Mouse (Mus musculus) heart, embryonic 11.5 days (tissue): ENCODE measurements around the gene Emc10. TPM values are rescaled to one million over a fixed set of nuclear protein-coding genes. Genes with fewer than 3 reads are reported as not detected.
A peak's percentile ranks its signal among the peaks of the same experiment; 100 is the strongest.

Experiments
- ATAC-seq: fragments of 200-750 bp; cut with Nextera tagmentation; replicated peaks from 2 replicates; pipeline ENCODE4 v1.8.0; 2017; ENCODE audit warnings: moderate library complexity; ENCODE audit not compliant: insufficient number of reproducible peaks, low FRiP score, low TSS enrichment
- H3K27ac ChIP-seq: fragments of 300-500 bp; sonication (generic); 2 replicates; pipeline ENCODE4 v1.5.1; 2014; ENCODE audit warnings: mild to moderate bottlenecking, low read depth, low read length
- H3K27me3 ChIP-seq: fragments of 300-500 bp; sonication (generic); 2 replicates; pipeline ENCODE4 v1.6.1; 2014; ENCODE audit warnings: mild to moderate bottlenecking, low read length, mixed read lengths; ENCODE audit not compliant: control insufficient read depth, insufficient read depth
- H3K36me3 ChIP-seq: fragments of 300-500 bp; sonication (generic); 2 replicates; pipeline ENCODE4 v1.6.1; 2014; ENCODE audit warnings: mild to moderate bottlenecking, low read length, moderate library complexity, mixed read lengths; ENCODE audit not compliant: control insufficient read depth, insufficient read depth
- H3K4me1 ChIP-seq: fragments of 300-500 bp; sonication (generic); 2 replicates; pipeline ENCODE4 v1.6.1; 2014; ENCODE audit warnings: low read length; ENCODE audit not compliant: control insufficient read depth, insufficient read depth
- H3K4me2 ChIP-seq: fragments of 300-500 bp; sonication (generic); 2 replicates; pipeline ENCODE4 v1.6.1; 2014; ENCODE audit warnings: mild to moderate bottlenecking, moderate library complexity
- H3K4me3 ChIP-seq: fragments of 300-500 bp; sonication (generic); 2 replicates; pipeline ENCODE4 v1.5.1; 2014; ENCODE audit warnings: low read depth, low read length
- H3K9ac ChIP-seq: fragments of 300-500 bp; sonication (generic); 2 replicates; pipeline ENCODE4 v1.6.1; 2014; ENCODE audit warnings: mild to moderate bottlenecking, low read depth, low read length, moderate library complexity
- H3K9me3 ChIP-seq: fragments of 300-500 bp; sonication (generic); replicated peaks from 2 replicates; pipeline ENCODE4 v1.6.1; 2016; ENCODE audit warnings: low read length; ENCODE audit not compliant: control insufficient read depth
- whole genome bisulfite sequencing: fragments of 180-500 bp; shearing (Covaris S2); extraction: QIAGEN DNeasy Blood & Tissue Kit; methylation state at CpG from one replicate; pipeline ENCODE4 v1.1.7; 2014; ENCODE audit not compliant: insufficient replicate concordance; 5-methylcytosine and 5-hydroxymethylcytosine counted together
- polyA plus RNA-seq: library from polyadenylated mRNA; unstranded; fragments of >200 nt; fragmentation: Nextera tagmentation; extraction: Ambion mirVana; gene quantifications from 2 replicates; pipeline ENCODE4 v1.2.1, GENCODE M21; 2014

The Emc10 gene
- polyA plus RNA-seq, 1 experiment from 2014 or later: 75.1 TPM

DNA sequence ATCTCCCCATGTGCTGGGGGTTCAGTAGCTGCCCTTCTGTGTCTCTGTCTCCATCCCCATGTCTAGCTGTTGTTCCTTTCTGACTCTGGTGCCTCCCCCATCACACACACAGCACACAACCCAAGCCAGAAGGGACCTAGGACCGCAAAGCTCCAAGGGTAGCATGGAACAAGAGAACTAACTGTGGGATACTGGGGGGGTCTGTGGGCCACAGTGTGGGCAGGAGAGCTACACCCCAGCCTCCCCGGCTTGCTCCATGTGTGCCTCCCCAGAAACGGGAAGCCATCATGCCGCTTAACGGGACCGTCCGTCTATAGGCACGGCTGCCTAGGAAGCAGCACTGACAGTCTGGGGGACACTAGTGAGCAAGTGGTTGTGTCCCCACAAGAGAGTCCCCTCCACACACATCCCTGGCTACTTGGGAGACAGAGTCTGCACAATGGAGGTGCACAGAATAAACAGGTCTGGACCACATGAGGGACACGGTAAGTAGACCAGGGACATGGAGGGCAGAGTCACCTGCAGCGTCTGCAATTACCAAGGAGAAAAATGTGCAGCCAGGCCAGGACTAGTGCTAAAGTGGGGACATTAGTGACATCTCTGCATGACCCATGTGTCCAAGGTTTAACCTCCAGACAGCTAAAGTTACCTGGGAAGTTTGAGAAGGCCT lies 32.6 kb downstream of the Emc10 start:
- H3K9me3 ChIP-seq: no peaks in the 10 kb centered on the region
- no peak overlapping the region for H3K4me3 ChIP-seq
- ATAC-seq: no peak
- peaks cover 28% of the 10 kb centered on the region for H3K4me1 ChIP-seq
- H3K36me3 ChIP-seq: no peaks in the 10 kb centered on the region
- 82% methylated on average over 10 of the region's 10 CpGs for WGBS
- no peak overlapping the region for H3K4me2 ChIP-seq
- peaks cover 46% of the 10 kb centered on the region for H3K27me3 ChIP-seq
- H3K27ac ChIP-seq: no peak overlapping the region
- peak overlapping the region; percentile 22; the same call in 1 of the 2 replicates for H3K9ac ChIP-seq

DNA sequence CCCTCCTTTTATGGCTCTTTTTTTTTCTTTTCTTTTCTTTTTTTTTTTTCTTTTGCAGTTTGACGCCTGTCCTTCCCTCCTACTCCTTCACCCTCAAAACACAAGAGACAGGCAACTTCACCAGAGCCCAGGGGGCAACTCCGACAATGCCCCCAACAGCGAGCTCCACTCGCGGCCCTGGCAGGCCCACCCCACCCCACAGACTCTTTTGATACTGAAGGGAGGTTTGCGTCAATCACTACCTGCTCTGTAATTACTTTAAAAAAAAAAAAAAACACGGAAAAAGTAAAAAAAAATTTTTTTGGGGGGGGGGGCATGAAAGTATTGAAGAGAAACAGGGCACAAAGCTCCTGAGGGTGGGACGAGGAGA lies 33.3 kb downstream of the Emc10 start:
- ATAC-seq: no peak
- peaks cover 23% of the 10 kb centered on the region for H3K4me1 ChIP-seq
- H3K9ac ChIP-seq: no peak overlapping the region
- 25% methylated on average over 8 of the region's 8 CpGs for WGBS
- no peak overlapping the region for H3K4me3 ChIP-seq
- no peaks in the 10 kb centered on the region for H3K36me3 ChIP-seq
- peak overlapping the region; percentile 58 for H3K4me2 ChIP-seq
- no peaks in the 10 kb centered on the region for H3K9me3 ChIP-seq
- H3K27me3 ChIP-seq: peaks cover 46% of the 10 kb centered on the region
- H3K27ac ChIP-seq: no peak overlapping the region

DNA sequence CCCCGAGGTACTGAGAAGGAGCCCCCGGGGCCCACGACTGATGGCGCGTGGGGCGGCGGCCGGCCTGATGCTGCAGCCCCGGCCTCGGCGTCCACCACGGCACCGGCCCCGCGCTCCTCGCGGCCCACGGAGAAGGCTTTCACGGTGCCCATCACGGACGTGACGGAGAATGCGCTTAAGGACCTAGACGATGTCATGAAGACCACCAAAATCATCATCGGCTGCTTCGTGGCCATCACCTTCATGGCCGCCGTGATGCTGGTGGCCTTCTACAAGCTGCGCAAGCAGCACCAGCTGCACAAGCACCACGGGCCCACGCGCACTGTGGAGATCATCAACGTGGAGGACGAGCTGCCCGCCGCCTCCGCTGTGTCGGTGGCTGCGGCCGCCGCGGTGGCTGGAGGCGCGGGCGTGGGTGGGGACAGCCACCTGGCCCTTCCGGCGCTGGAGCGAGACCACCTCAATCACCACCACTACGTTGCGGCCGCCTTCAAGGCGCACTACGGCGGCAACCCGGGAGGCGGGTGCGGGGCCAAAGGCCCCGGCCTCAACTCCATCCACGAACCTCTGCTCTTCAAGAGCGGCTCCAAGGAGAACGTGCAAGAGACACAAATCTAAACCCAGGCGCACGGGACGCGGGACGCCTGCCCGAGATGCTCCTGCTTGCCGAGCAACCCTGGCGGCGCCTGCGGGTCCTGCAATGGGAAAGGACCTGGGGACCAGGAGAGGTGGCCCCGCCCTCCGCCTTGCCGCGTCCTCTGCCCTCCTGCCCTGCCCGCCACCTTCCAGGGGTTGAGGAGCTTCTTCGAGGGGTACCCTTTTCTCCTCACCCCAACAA lies 33.9 kb downstream of the Emc10 start:
- Histone ChIP-seq H3K9me3 (no peaks in the 10 kb centered on the region), H3K4me2 (peak overlapping the region; percentile 58), H3K27ac (no peak overlapping the region), H3K9ac (no peak overlapping the region), H3K4me3 (peak overlapping the region; percentile 31), H3K27me3 (peaks cover 46% of the 10 kb centered on the region), H3K4me1 (peaks cover 23% of the 10 kb centered on the region), H3K36me3 (no peaks in the 10 kb centered on the region)
- no peak for ATAC-seq
- 15% methylated on average over 68 of the region's 77 CpGs for WGBS

DNA sequence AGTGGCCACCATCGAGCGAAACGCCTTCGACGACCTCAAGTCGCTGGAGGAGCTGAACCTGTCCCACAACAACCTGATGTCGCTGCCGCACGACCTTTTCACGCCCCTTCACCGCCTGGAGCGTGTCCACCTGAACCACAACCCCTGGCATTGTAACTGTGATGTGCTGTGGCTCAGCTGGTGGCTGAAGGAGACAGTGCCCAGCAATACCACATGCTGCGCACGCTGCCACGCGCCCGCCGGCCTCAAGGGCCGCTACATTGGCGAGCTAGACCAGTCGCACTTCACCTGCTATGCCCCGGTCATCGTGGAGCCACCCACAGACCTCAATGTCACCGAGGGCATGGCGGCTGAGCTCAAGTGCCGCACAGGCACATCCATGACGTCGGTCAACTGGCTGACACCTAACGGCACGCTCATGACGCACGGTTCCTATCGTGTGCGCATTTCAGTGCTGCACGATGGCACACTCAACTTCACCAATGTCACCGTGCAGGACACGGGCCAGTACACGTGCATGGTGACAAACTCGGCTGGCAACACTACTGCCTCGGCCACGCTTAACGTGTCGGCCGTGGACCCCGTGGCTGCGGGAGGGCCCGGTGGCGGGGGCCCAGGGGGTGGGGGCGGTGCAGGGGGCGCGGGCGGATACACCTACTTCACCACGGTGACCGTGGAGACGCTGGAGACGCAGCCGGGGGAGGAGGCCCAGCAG lies 34.7 kb downstream of the Emc10 start:
- 61% methylated on average over 57 of the region's 57 CpGs for whole genome bisulfite sequencing
- Histone ChIP-seq H3K27me3 (peaks cover 46% of the 10 kb centered on the region), H3K4me2 (no peak overlapping the region; the same call in 1 of the 2 replicates), H3K9ac (no peak overlapping the region), H3K4me3 (no peak overlapping the region), H3K36me3 (no peaks in the 10 kb centered on the region), H3K9me3 (no peaks in the 10 kb centered on the region), H3K27ac (no peak overlapping the region), H3K4me1 (peaks cover 23% of the 10 kb centered on the region)
- no peak for ATAC-seq

DNA sequence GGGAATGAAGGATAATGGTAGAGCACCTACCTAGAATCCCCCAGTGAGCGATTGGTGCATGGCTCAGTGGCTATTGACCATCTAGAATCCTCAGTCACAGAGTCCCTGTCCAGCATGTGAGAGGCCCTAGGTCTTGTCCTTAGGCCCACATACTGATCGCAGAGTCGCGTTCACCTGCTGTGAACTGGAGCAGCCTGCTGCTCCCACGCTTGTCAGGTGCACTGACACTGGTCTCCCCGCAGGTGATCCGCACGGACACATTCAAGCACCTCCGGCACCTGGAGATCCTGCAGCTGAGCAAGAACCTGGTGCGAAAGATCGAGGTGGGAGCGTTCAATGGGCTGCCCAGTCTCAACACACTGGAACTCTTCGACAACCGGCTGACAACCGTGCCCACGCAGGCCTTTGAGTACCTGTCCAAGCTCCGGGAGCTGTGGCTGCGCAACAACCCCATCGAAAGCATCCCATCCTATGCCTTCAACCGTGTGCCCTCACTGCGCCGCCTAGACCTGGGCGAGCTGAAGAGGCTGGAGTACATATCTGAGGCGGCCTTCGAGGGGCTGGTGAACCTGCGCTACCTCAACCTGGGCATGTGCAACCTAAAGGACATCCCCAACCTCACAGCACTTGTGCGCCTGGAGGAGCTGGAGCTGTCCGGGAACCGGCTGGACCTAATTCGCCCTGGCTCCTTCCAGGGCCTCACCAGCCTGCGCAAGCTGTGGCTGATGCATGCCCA lies 35.4 kb downstream of the Emc10 start:
- H3K36me3 ChIP-seq: no peaks in the 10 kb centered on the region
- H3K4me1 ChIP-seq: peaks cover 23% of the 10 kb centered on the region
- ATAC-seq: no peak
- no peak overlapping the region for H3K9ac ChIP-seq
- no peaks in the 10 kb centered on the region for H3K9me3 ChIP-seq
- H3K4me2 ChIP-seq: no peak overlapping the region
- 73% methylated on average over 31 of the region's 31 CpGs for WGBS
- peaks cover 46% of the 10 kb centered on the region for H3K27me3 ChIP-seq
- H3K27ac ChIP-seq: no peak overlapping the region
- no peak overlapping the region for H3K4me3 ChIP-seq

DNA sequence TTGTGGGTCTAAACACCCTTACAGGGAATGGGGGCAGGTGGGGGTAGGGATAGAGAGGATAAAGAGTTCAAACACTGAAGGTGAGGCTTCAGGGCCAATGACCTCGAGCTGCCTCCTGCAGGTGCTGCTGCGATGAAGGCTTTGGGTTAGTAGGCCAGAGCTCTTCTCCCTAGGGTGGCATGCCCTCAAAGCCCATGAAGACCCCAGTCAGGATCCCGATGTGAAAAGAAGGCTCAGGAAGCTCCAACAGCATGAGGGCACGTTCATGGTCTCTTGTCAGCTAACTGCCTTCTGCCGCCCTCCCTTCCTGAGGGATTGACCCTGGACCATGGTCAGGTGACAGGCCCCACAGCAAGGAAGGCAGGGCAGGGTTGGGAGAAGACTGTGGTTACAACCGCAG lies 36.3 kb downstream of the Emc10 start:
- peaks cover 46% of the 10 kb centered on the region for H3K27me3 ChIP-seq
- H3K4me1 ChIP-seq: peaks cover 20% of the 10 kb centered on the region
- no peak overlapping the region for H3K4me3 ChIP-seq
- H3K27ac ChIP-seq: no peak overlapping the region
- no peak overlapping the region for H3K9ac ChIP-seq
- 74% methylated on average over 6 of the region's 6 CpGs for WGBS
- H3K9me3 ChIP-seq: no peaks in the 10 kb centered on the region
- ATAC-seq: no peak
- no peak overlapping the region for H3K4me2 ChIP-seq
- no peaks in the 10 kb centered on the region for H3K36me3 ChIP-seq

DNA sequence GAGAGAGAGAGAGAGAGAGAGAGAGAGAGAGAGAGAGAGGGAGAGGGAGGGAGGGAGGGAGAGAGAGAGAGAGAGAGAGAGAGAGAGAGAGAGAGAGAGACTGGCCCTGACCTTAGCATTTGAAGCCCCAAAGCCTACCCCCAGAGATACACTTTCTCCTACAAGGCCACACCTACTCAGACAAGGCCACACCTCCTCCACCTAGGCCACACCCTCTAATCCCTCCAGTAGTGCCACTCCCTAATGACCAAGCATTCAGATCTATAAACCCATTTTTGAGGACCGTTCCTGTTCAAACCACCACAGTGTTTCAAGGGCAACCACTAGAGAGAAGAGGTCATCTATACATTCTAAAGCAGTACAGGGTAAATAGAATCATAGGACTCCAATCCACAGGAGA lies 40.0 kb downstream of the Emc10 start:
- no peak overlapping the region for H3K4me2 ChIP-seq
- no peak overlapping the region for H3K4me3 ChIP-seq
- peaks cover 15% of the 10 kb centered on the region for H3K27me3 ChIP-seq
- no peaks in the 10 kb centered on the region for H3K36me3 ChIP-seq
- 78% methylated on average over 1 of the region's 1 CpGs for WGBS
- no peak overlapping the region for H3K27ac ChIP-seq
- ATAC-seq: no peak
- H3K4me1 ChIP-seq: peaks cover 8% of the 10 kb centered on the region
- no peaks in the 10 kb centered on the region for H3K9me3 ChIP-seq
- H3K9ac ChIP-seq: no peak overlapping the region

DNA sequence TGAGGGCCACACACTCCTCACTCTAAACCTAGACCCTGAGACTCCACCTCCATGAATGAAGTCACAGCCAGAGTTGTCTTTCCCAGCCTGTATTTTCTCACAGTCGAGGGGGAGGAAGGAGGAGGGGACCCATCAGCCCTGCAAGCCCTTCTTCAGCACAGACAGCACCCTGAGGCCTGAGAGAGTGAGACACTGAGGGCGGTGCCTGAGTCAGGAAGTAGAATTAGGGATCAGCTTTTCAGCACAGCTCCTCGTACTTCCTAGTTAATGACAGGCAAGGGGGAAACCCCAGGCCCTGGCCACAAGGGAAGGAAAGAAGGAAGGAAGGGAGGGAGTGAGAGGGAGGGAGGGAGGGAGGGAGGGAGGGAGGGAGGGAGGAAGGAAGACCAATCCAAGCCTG lies 43.1 kb downstream of the Emc10 start:
- no peaks in the 10 kb centered on the region for H3K9me3 ChIP-seq
- H3K9ac ChIP-seq: peak overlapping the region; percentile 28; the same call in 1 of the 2 replicates
- no peak overlapping the region for H3K4me2 ChIP-seq
- ATAC-seq: peak; percentile 49
- H3K4me3 ChIP-seq: no peak overlapping the region
- H3K27ac ChIP-seq: no peak overlapping the region
- peaks cover 8% of the 10 kb centered on the region for H3K4me1 ChIP-seq
- H3K36me3 ChIP-seq: no peaks in the 10 kb centered on the region
- WGBS: 15% methylated on average over 3 of the region's 3 CpGs
- no peaks in the 10 kb centered on the region for H3K27me3 ChIP-seq
